Mouse (Mus musculus): ENCODE results near the gene Cacna1e. TPM values are rescaled to one million over a fixed set of nuclear protein-coding genes. Genes with fewer than 3 reads are reported as not detected.

Cacna1e gene
- polyA plus RNA-seq, 2 experiments, result 0.02 to 0.03 TPM

GRCm38 (mm10) chr1:154678989-154679388 is 205.3 kb downstream of the Cacna1e start:
- no peak for ATAC-seq (ENCODE audit: insufficient read depth)
- H3K4me1 ChIP-seq (replicated peaks; ENCODE audit: control insufficient read depth in 2 of 2, insufficient read depth in 2 of 2, low read length in 1 of 2), result no peaks in the 10 kb centered on the region
- no peak overlapping the region for H3K4me2 ChIP-seq (ENCODE audit: low read depth)
- no peaks in the 10 kb centered on the region for H3K36me3 ChIP-seq (replicated peaks; ENCODE audit: control insufficient read depth, insufficient read depth, low read depth)
- no peak for TF ChIP-seq CTCF (IDR thresholded peaks at IDR 0.05; ENCODE audit: low read depth)
- TF ChIP-seq EP300 (IDR thresholded peaks at IDR 0.05; ENCODE audit: low read depth), result no peak
- DNase-seq (ENCODE audit: low read depth in 3 of 3, low spot score in 3 of 3), result no peak
- 31% methylated on average over 1 of the region's 1 CpGs for WGBS (ENCODE audit: insufficient replicate concordance)
- H3K9me3 ChIP-seq (ENCODE audit: control insufficient read depth, low read length), result no peaks in the 10 kb centered on the region
- H3K9ac ChIP-seq (replicated peaks), result no peak overlapping the region
- no peak overlapping the region for H3K4me3 ChIP-seq (ENCODE audit: insufficient read depth in 1 of 2, low read depth in 2 of 2, low read length in 2 of 2)
- H3K27ac ChIP-seq, result no peak overlapping the region
- no peaks in the 10 kb centered on the region for H3K27me3 ChIP-seq (ENCODE audit: control insufficient read depth, insufficient read depth, low read length)

GRCm38 (mm10) chr1:154678151-154678550 is 206.2 kb downstream of the Cacna1e start:
- H3K9ac ChIP-seq (replicated peaks), result no peak overlapping the region
- H3K36me3 ChIP-seq (replicated peaks; ENCODE audit: control insufficient read depth, insufficient read depth, low read depth), result no peaks in the 10 kb centered on the region
- H3K27ac ChIP-seq, result no peak overlapping the region
- H3K4me1 ChIP-seq (replicated peaks; ENCODE audit: control insufficient read depth in 2 of 2, insufficient read depth in 2 of 2, low read length in 1 of 2), result no peaks in the 10 kb centered on the region
- ATAC-seq (ENCODE audit: insufficient read depth) (no peak), DNase-seq (ENCODE audit: low read depth in 3 of 3, low spot score in 3 of 3) (no peak)
- no peaks in the 10 kb centered on the region for H3K9me3 ChIP-seq (ENCODE audit: control insufficient read depth, low read length)
- H3K27me3 ChIP-seq (ENCODE audit: control insufficient read depth, insufficient read depth, low read length), result no peaks in the 10 kb centered on the region
- H3K4me2 ChIP-seq (ENCODE audit: low read depth), result no peak overlapping the region
- WGBS (ENCODE audit: insufficient replicate concordance), result 68% methylated on average over 3 of the region's 3 CpGs
- no peak for TF ChIP-seq EP300 (IDR thresholded peaks at IDR 0.05; ENCODE audit: low read depth)
- no peak for TF ChIP-seq CTCF (IDR thresholded peaks at IDR 0.05; ENCODE audit: low read depth)
- H3K4me3 ChIP-seq (ENCODE audit: insufficient read depth in 1 of 2, low read depth in 2 of 2, low read length in 2 of 2), result no peak overlapping the region

- Histone ChIP-seq H3K27ac (no peak overlapping the region), H3K4me3 (ENCODE audit: insufficient read depth in 1 of 2, low read depth in 2 of 2, low read length in 2 of 2) (no peak overlapping the region), H3K36me3 (replicated peaks; ENCODE audit: control insufficient read depth, insufficient read depth, low read depth) (no peaks in the 10 kb centered on the region), H3K9ac (replicated peaks) (no peak overlapping the region), H3K4me2 (ENCODE audit: low read depth) (no peak overlapping the region), H3K27me3 (ENCODE audit: control insufficient read depth, insufficient read depth, low read length) (no peaks in the 10 kb centered on the region), H3K4me1 (replicated peaks; ENCODE audit: control insufficient read depth in 2 of 2, insufficient read depth in 2 of 2, low read length in 1 of 2) (no peaks in the 10 kb centered on the region), H3K9me3 (ENCODE audit: control insufficient read depth, low read length) (no peaks in the 10 kb centered on the region)
- ATAC-seq (ENCODE audit: insufficient read depth) (no peak), DNase-seq (ENCODE audit: low read depth in 3 of 3, low spot score in 3 of 3) (no peak)
- no peak for TF ChIP-seq EP300 (IDR thresholded peaks at IDR 0.05; ENCODE audit: low read depth)
- TF ChIP-seq CTCF (IDR thresholded peaks at IDR 0.05; ENCODE audit: low read depth), result no peak
- WGBS (ENCODE audit: insufficient replicate concordance), result 8% methylated on average over 2 of the region's 2 CpGs
These were observed 206.6 kb downstream of the Cacna1e start for GRCm38 (mm10) chr1:154677677-154678076.

GRCm38 (mm10) chr1:154663721-154664120 is 220.6 kb downstream of the Cacna1e start:
- H3K27ac ChIP-seq, result no peak overlapping the region
- TF ChIP-seq EP300 (IDR thresholded peaks at IDR 0.05; ENCODE audit: low read depth) (no peak), CTCF (IDR thresholded peaks at IDR 0.05; ENCODE audit: low read depth) (no peak)
- no peak overlapping the region for H3K4me2 ChIP-seq (ENCODE audit: low read depth)
- DNase-seq (ENCODE audit: low read depth in 3 of 3, low spot score in 3 of 3), result no peak
- H3K36me3 ChIP-seq (replicated peaks; ENCODE audit: control insufficient read depth, insufficient read depth, low read depth), result no peaks in the 10 kb centered on the region
- H3K9ac ChIP-seq (replicated peaks), result no peak overlapping the region
- no peaks in the 10 kb centered on the region for H3K4me1 ChIP-seq (replicated peaks; ENCODE audit: control insufficient read depth in 2 of 2, insufficient read depth in 2 of 2, low read length in 1 of 2)
- H3K4me3 ChIP-seq (ENCODE audit: insufficient read depth in 1 of 2, low read depth in 2 of 2, low read length in 2 of 2), result no peak overlapping the region
- no peaks in the 10 kb centered on the region for H3K9me3 ChIP-seq (ENCODE audit: control insufficient read depth, low read length)
- H3K27me3 ChIP-seq (ENCODE audit: control insufficient read depth, insufficient read depth, low read length), result no peaks in the 10 kb centered on the region
- no peak for ATAC-seq (ENCODE audit: insufficient read depth)

- Histone ChIP-seq H3K4me2 (ENCODE audit: low read depth) (no peak overlapping the region), H3K4me3 (ENCODE audit: insufficient read depth in 1 of 2, low read depth in 2 of 2, low read length in 2 of 2) (no peak overlapping the region), H3K4me1 (replicated peaks; ENCODE audit: control insufficient read depth in 2 of 2, insufficient read depth in 2 of 2, low read length in 1 of 2) (no peaks in the 10 kb centered on the region), H3K27ac (no peak overlapping the region), H3K27me3 (ENCODE audit: control insufficient read depth, insufficient read depth, low read length) (no peaks in the 10 kb centered on the region), H3K36me3 (replicated peaks; ENCODE audit: control insufficient read depth, insufficient read depth, low read depth) (no peaks in the 10 kb centered on the region), H3K9me3 (ENCODE audit: control insufficient read depth, low read length) (no peaks in the 10 kb centered on the region), H3K9ac (replicated peaks) (no peak overlapping the region)
- WGBS (ENCODE audit: insufficient replicate concordance), result 51% methylated on average over 5 of the region's 5 CpGs
- no peak for ATAC-seq (ENCODE audit: insufficient read depth)
- TF ChIP-seq EP300 (IDR thresholded peaks at IDR 0.05; ENCODE audit: low read depth), result no peak
- no peak for TF ChIP-seq CTCF (IDR thresholded peaks at IDR 0.05; ENCODE audit: low read depth)
- no peak for DNase-seq (ENCODE audit: low read depth in 3 of 3, low spot score in 3 of 3)
These were observed 222.3 kb downstream of the Cacna1e start for GRCm38 (mm10) chr1:154661977-154662376.

Measured in liver, embryonic 14.5 days (tissue).